Mouse (Mus musculus): ENCODE data around the gene Folr2.
A peak's percentile ranks its signal among the peaks of the same experiment; 100 is the strongest.

The Folr2 gene

DNA sequence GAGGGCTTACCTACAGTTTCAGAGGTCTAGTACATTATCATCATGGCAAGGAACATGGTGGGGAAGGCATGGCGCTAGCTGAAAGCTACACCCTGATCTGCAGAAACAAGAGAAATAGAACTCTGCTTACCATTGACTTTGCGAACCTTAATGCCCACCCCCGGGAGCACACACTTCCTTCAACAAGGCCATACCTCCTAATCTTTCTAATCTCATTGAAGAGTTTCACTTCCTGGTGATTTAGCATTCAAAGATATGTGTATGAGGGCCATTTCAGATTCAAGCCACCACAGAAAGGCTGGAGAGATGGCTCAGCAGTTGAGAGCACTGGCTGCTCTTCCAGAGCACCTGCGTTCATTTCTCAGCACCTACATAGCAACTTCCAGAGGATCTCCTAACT lies at the start of gene Folr2:
TSS of gene Folr2 (minus strand) at position 101 of the 400 bp plus-strand sequence.
- DNase-seq (ENCODE audit: low spot score in 2 of 2): no peak

DNA sequence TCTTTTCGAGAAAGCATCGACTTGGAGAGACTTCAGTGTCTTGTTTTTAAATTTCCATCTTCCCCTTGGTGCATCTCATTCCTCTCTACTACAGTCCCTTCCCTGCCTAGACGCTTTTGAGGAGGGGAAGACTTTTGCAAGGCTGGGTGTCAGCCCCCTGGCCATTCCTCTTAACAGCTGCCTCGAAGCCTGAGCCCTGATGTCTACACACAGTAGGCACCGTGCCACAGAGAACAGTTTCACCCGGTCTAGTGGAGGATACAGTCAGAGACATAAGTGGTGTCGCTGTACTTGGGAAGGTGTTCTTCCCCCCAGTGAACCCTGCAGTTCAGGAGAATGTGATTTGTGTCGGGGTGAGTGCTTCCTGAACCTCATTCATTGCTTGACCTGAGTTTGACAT lies 49.7 kb upstream of the Folr2 start:
- no peak for DNase-seq (ENCODE audit: low spot score in 2 of 2)

GRCm38 (mm10) chr7:101906287-101906681 lies 49.3 kb upstream of the Folr2 start, which contains the start of gene Tomt:
Tomt (minus strand) TSS chr7:101906359.
- DNase-seq (ENCODE audit: low spot score in 2 of 2): no peak

DNA sequence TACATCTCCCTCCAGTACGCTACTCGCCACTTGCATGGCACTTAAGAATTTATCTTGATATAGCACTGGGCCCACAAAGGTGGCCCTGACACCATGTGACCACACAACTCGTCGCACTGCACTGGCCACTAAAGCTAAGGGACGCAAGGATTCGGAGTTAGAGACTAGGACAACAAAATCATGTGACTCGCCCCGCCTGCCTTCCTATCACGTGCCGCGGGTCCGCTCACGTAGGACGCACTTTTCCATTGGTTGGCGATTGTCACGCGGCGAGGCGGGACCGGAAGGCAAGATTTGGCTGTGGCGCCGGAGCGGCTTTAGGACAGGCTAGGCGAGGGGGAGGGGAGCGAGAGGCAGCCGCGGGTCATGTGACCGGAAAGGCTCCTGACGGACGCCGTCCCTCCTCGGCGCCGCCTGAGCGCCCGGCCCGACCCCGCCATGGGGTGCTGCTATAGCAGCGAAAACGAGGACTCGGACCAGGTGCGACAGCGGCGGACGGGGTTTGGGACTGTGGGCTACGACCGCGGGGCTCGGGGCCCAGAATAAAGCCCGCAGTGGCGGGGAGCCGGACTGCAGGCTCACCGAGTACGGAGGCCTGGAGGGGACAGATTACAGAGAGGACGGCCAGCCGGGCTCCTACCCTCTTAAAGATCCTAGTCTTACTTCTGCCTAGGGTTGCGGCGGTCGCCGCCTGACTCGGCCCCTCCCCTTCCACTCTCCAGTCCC lies 48.7 kb upstream of the Folr2 start, which contains the start of gene Lamtor1:
TSS of gene Lamtor1 (plus strand) at position 344 of the 726 bp plus-strand sequence.
- DNase-seq (ENCODE audit: low spot score in 2 of 2): peak; percentile 98 to 100

GRCm38 (mm10) chr7:101902846-101903245 lies 45.9 kb upstream of the Folr2 start:
- DNase-seq (ENCODE audit: low spot score in 2 of 2): no peak

- DNase-seq (ENCODE audit: low spot score in 2 of 2): no peak
Measured at GRCm38 (mm10) chr7:101901969-101902368, 45.0 kb upstream of the Folr2 start.

- no peak for DNase-seq (ENCODE audit: low spot score in 2 of 2)
Measured at GRCm38 (mm10) chr7:101900331-101901097, 43.5 kb upstream of the Folr2 start.

DNA sequence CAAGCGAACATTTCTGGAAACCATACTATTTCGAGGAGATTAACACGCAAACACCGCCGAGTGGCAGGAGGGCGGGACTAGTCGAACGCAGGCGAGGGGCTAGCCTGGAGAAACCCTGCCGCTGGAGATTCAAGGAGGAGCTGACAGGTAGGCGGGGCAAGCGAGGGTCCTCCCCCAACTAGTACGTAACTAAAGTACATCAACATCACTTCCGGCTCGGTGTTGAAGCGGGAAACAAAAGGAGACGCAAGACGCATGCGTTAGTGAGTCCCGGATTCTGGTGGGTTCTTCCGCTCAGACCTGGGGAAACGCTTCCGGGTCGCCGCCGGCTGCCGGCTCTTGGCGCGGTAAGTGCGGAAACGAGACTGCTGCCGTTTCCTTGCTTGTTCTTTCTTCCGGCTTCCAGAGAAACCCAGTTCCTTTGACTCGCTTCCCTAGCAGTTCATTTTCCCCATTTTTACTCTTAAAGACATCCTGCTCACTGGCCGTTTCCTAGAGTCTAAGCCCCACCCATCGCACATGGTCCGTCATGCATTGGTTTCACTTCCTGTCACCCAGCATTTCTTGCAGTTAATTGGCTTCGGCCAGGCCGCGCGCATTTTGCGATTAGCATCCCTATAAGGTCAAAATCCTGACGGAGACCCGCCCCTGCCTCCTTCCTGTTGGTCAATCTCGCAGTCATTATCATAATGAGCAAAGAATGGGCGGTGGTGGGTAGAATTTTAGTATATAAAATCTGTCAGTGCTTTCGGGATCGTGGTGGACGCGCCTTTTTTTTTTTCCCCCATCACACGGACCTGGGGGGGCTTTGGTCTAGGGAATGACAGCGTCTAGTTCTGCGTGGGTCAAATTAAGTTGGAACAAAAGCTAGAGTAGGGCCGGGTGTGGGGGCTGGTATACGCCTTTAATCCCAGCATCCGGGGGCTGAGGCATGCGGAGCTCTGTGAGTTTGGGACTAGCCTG lies 39.4 kb upstream of the Folr2 start:
- DNase-seq (ENCODE audit: low spot score in 2 of 2): peak; percentile 85 to 95

GRCm38 (mm10) chr7:101895695-101896094 lies 38.7 kb upstream of the Folr2 start:
- no peak for DNase-seq (ENCODE audit: low spot score in 2 of 2)

- no peak for DNase-seq (ENCODE audit: low spot score in 2 of 2)
Measured at GRCm38 (mm10) chr7:101888460-101888859, 31.5 kb upstream of the Folr2 start.

- no peak for DNase-seq (ENCODE audit: low spot score in 2 of 2)
Measured at GRCm38 (mm10) chr7:101886274-101886673, 29.3 kb upstream of the Folr2 start.

DNA sequence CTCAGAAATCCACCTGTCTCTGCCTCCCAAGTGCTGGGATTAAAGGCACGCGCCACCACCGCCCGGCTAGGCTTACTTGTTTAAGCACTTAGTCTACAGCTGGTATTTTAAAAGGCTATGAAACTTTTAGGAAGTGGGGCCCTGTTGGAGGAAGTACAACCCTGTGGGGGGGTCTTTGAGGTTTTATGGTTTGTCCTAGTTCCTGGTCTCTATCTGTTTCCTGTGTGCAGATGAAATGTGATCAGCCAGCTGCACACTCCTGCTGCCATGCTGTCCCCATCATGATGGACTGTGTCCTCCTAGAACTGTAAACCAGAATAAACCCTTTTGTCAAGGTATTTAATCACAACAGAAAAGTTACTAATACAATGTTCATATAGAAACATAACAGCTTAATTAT lies 27.2 kb upstream of the Folr2 start:
- no peak for DNase-seq (ENCODE audit: low spot score in 2 of 2)

- no peak for DNase-seq (ENCODE audit: low spot score in 2 of 2)
Measured at GRCm38 (mm10) chr7:101882413-101883154, 25.6 kb upstream of the Folr2 start.

DNA sequence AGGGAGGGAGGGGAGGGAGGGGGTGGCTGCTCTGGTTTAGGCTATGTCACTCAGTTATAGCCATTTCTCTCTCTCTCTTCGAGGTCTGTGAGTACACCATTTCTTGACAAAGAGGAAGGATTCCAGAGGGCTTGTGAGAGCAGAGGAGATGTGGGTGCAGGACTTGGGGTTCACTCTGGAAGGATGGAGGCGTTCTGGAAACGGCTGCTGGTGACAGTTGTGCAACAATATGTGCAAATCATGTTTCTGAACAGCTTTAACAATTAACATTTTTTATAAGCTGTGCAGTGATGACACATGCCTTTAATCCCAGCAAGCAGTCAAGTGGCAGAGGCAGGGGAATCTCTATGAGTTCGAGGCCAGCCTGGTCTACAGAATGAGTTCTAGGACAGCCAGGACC lies 23.9 kb upstream of the Folr2 start:
- DNase-seq (ENCODE audit: low spot score in 2 of 2): no peak

DNA sequence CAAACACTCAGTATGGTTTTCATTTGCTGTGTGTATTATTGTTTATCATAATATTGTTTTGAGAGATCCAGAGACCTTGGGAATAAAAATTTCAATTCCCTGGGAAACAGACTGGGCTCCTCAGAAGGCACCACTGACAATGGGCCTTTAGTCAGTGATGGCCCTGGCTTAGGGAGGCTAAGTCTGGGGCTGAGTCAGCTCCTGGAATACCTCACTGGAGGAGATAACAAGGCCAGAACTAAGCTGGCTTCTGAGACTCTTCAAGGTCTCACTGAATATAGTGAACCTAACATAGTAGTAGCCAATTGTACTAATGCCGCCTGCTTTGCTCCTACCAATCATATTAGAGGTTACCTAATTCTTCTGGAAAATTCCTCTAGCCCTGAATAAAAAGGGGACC lies 19.0 kb upstream of the Folr2 start:
- no peak for DNase-seq (ENCODE audit: low spot score in 2 of 2)

GRCm38 (mm10) chr7:101871296-101871695 lies 14.3 kb upstream of the Folr2 start:
- DNase-seq (ENCODE audit: low spot score in 2 of 2): no peak

- DNase-seq (ENCODE audit: low spot score in 2 of 2): no peak
Measured at GRCm38 (mm10) chr7:101870629-101871028, 13.6 kb upstream of the Folr2 start, which contains the start of gene Folr1. Folr1 (minus strand) TSS chr7:101870788.

GRCm38 (mm10) chr7:101869163-101869500 lies 12.1 kb upstream of the Folr2 start:
- DNase-seq (ENCODE audit: low spot score in 2 of 2): no peak

- no peak for DNase-seq (ENCODE audit: low spot score in 2 of 2)
Measured at GRCm38 (mm10) chr7:101868241-101869162, 11.5 kb upstream of the Folr2 start.

GRCm38 (mm10) chr7:101867482-101867881 lies 10.5 kb upstream of the Folr2 start:
- DNase-seq (ENCODE audit: low spot score in 2 of 2): no peak

All from urinary bladder, adult 18-20 months (tissue).